Mouse (Mus musculus) gastrocnemius, postnatal 36 days (tissue): ENCODE measurements around the gene Ssx9. TPM values are rescaled to one million over a fixed set of nuclear protein-coding genes. Genes with fewer than 3 reads are reported as not detected.
"Not testable (repeated sequence)": the region's sequence is repeated elsewhere in the genome, so short reads cannot be mapped to it uniquely, and the experiment has no call there.

ENCODE experiments used
- DNase-seq, 2 experiments: peaks; one replicate each; pipeline ENCODE4 v3.0.0; 2022
- intact Hi-C: fragments of 180-260 bp; cut with DNase I; formaldehyde crosslinking; loops from one replicate; pipeline ENCODE4 v1.15.1; 2025
- long read RNA-seq, 2 experiments: library from polyadenylated mRNA; stranded (forward); transcript quantifications; one replicate each; pipeline ENCODE4 v2.0.0; 2021
- total RNA-seq, 2 experiments: library from RNA; stranded (reverse); gene quantifications; 2 replicates each; pipeline ENCODE4 v1.2.3; 2021

Gene Ssx9
- not detected for total RNA-seq
- long read RNA-seq, experiment 1, result 0 reads
- long read RNA-seq, experiment 2, result 0 reads

DNA sequence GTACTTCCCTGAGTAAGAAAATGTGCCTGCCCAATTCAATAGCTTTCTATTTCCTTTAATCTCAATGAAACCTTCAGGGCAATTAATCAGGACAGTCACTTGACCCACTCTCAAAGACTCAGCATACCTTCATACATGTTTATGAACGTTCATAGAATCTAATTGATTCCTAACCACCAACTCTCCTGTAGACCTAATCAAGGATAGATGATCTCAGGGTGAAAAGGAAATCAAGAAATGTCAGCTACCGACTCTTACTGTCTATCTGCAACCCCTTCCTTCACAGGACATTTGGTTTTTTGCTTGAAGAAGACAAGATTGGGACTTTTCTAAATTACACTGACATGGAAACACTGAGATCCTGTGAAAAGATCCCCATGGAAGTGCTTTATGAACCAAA, at the start of gene Ssx9:
Gene Ssx9, plus strand, starts transcription at position 301 of the 400 bp plus-strand sequence.
- intact Hi-C loops, DNase-seq: not testable (repeated sequence)

- intact Hi-C loops, result no loop called here
- no peak for DNase-seq
These were observed 15.3 kb upstream of the Ssx9 start for GRCm38 (mm10) chrX:8732907-8733306.

DNA sequence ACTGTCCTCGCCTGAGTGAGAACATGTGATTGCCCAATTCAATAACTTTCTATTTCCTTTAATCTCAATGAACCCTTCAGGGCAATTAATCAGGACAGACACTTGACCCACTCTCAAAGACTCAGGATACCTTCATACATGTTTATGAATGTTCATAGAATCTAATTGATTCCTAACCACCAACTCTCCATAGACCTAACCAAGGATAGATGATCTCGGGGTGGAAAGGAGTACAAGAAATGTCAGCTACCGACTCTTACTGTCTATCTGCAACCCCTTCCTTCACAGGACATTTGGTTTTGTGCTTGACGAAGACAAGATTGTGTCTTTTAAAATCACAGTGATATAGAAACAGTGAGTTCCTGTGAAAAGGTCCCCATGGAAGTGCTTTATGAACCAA, 55.2 kb downstream of the Ssx9 start, which contains the start of gene Ssxb5:
Gene Ssxb5, plus strand, starts transcription at position 301 of the 400 bp plus-strand sequence.
- intact Hi-C loops, DNase-seq: not testable (repeated sequence)

Other genes starting within 250 kb of the Ssx9 start
- not detected for gene Gm14459, start 223.5 kb upstream of the Ssx9 start, total RNA-seq
- gene Ssxb6, start 200.2 kb upstream of the Ssx9 start, total RNA-seq, result not detected
- gene Ssxb3, start 156.6 kb upstream of the Ssx9 start, total RNA-seq, result not detected
- gene Ssxb8, start 57.6 kb upstream of the Ssx9 start, total RNA-seq, result not detected
- not detected for gene Ssxb5, start 55.3 kb downstream of the Ssx9 start, total RNA-seq
- gene Gm6592, start 95.6 kb downstream of the Ssx9 start, total RNA-seq, result not detected
- gene Gm5751, start 125.8 kb downstream of the Ssx9 start, total RNA-seq, result not detected
- gene B630019K06Rik, start 143.9 kb downstream of the Ssx9 start, total RNA-seq, result under 1 TPM; 0.36 to 0.42 TPM
- gene Fthl17b, start 214.5 kb downstream of the Ssx9 start, total RNA-seq, result not detected
- gene Fthl17c, start 228.1 kb downstream of the Ssx9 start, total RNA-seq, result not detected
- not detected for gene Fthl17d, start 238.3 kb downstream of the Ssx9 start, total RNA-seq